Mouse (Mus musculus) central nervous system, embryonic 11.5 days (tissue): ENCODE measurements around the gene Sema4a. TPM values are rescaled to one million over a fixed set of nuclear protein-coding genes. Genes with fewer than 3 reads are reported as not detected.

ENCODE experiments used
- polyA plus RNA-seq: library from polyadenylated mRNA; depleted of rRNA; stranded (reverse); fragments of >200 nt; gene quantifications from 2 replicates; pipeline ENCODE4 v1.2.3, GENCODE M21; 2012; rRNA removed

Sema4a gene
- 10.6 and 14.6 TPM in 2 replicates for polyA plus RNA-seq

DNA sequence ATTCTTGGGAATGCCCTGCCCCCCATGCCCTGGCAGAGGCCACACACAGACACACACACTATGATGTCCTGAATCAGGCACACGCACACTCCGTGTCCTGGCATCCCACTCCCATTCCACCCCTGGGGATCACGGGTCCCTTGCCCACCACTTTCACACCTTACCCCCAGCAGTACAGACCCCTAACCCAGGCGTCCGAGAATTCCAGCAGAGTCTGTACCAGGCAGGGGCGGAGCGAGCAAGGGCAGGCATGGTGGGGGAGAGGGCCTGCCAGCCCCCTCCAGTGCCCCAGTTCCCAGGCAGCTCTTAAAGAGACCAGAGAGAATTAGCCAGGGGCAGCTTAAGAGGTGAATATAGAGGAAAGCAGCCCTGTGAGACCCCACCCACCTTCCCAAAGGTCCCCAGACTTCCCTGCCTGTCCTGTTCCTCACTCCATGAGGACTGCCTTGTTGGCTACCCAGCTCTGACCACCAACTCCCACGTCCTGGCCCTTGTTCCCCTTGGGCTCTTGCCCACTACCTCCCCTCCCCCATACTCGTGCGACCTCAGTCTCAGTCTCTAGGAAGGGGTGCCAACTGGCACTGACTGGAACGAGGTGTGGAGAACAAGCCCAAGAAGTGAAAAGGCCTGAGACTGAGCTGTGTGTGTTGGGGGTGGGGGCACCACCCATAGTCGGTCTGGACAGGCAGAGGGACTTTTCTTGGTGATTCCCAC is at the start of gene Sema4a:
Sema4a (minus strand) TSS at position 200 of the 714 bp plus-strand sequence.

GRCm38 (mm10) chr3:88509692-88510420 is 48.9 kb upstream of the Sema4a start, which contains the start of gene Lmna:
Gene Lmna (minus strand): TSS chr3:88509956.

GRCm38 (mm10) chr3:88424605-88425329 is 36.2 kb downstream of the Sema4a start, which contains the start of gene Slc25a44:
Gene Slc25a44 (minus strand): TSS chr3:88425139.

DNA sequence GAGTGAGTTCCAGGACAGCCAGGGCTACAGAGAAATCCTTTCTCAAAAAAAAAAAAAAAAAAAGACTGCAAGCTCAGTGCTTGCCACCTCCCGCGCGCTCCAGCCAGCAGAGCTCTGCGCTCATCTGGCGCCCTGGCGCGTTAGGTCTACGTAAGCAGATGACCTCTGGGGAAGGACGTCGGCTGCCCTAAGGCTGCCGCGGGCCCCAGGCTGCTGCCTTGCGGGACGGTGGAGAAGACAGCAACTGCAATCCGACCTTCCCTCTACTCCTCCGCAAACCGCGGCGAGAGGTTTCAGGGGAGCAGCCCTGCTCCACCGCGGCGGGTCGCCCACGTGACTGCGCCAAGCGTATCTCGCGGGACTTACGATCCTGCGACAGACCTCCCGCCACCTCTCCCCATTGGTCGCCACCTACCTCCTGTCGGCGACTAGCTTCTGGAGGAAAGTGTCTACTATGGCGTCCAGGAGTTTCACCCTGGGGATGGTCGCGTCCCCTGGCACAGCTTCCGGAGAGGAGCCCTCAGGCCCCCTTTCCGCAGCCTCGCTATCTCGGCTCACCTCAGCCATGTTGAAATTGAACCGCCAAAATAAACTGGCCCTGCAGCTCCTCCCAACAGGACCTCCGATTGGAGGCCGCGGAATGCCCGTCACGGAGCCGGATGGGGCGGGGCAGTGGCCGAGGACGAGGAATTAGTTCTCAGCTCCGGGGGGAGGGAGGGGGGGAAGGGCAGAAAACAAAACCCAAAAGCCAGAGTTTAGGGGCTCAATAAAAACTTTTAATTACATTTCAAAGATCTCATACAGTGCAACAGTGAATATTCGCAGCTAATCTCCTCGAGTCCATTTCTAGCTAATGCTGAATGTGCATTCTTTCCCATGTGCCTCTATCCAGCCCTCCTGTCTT is 51.0 kb downstream of the Sema4a start, which contains the start of gene Pmf1:
Pmf1 (minus strand) TSS at position 591 of the 904 bp plus-strand sequence.

Other genes with a start within 250 kb of the Sema4a start
- gene Rhbg, start 206.5 kb downstream of the Sema4a start, polyA plus RNA-seq = 0.49 and 0.53 TPM in 2 replicates
- gene Gm38392, start 174.0 kb downstream of the Sema4a start, polyA plus RNA-seq = 0.15 and 0.20 TPM in 2 replicates
- 3.8 and 6.7 TPM in 2 replicates for gene Tsacc, start 164.2 kb downstream of the Sema4a start, polyA plus RNA-seq
- gene Cct3, start 164.1 kb downstream of the Sema4a start, polyA plus RNA-seq = 479 and 533 TPM in 2 replicates
- gene Glmp, start 136.2 kb downstream of the Sema4a start, polyA plus RNA-seq = 55.2 and 76.1 TPM in 2 replicates
- 2.0 TPM in 2 replicates for gene Tmem79, start 125.0 kb downstream of the Sema4a start, polyA plus RNA-seq
- 111 and 112 TPM in 2 replicates for gene Smg5, start 124.9 kb downstream of the Sema4a start, polyA plus RNA-seq
- gene Paqr6, start 96.6 kb downstream of the Sema4a start, polyA plus RNA-seq = 1.4 and 1.9 TPM in 2 replicates
- gene Bglap3, start 88.4 kb downstream of the Sema4a start, polyA plus RNA-seq = 0.06 and 0.25 TPM in 2 replicates
- not detected in 2 replicates for gene Bglap2, start 82.5 kb downstream of the Sema4a start, polyA plus RNA-seq
- gene Bglap, start 76.7 kb downstream of the Sema4a start, polyA plus RNA-seq = 0.20 and 1.0 TPM in 2 replicates
- gene Pmf1, start 50.9 kb downstream of the Sema4a start, polyA plus RNA-seq = 105 and 106 TPM in 2 replicates
- gene Slc25a44, start 36.0 kb downstream of the Sema4a start, polyA plus RNA-seq = 16.7 and 19.8 TPM in 2 replicates
- gene Lmna, start 48.8 kb upstream of the Sema4a start, polyA plus RNA-seq = 22.5 and 24.7 TPM in 2 replicates
- gene Mex3a, start 71.2 kb upstream of the Sema4a start, polyA plus RNA-seq = 70.1 and 73.6 TPM in 2 replicates
- gene Rab25, start 87.1 kb upstream of the Sema4a start, polyA plus RNA-seq = 1.7 and 2.1 TPM in 2 replicates
- gene Lamtor2, start 91.9 kb upstream of the Sema4a start, polyA plus RNA-seq = 95.0 and 115 TPM in 2 replicates
- gene Ubqln4, start 92.6 kb upstream of the Sema4a start, polyA plus RNA-seq = 88.6 and 105 TPM in 2 replicates
- gene Ssr2, start 114.7 kb upstream of the Sema4a start, polyA plus RNA-seq = 170 and 215 TPM in 2 replicates
- gene Arhgef2, start 144.8 kb upstream of the Sema4a start, polyA plus RNA-seq = 89.1 and 124 TPM in 2 replicates
- gene Rxfp4, start 192.0 kb upstream of the Sema4a start, polyA plus RNA-seq = not detected in 2 replicates
- gene Khdc4, start 224.6 kb upstream of the Sema4a start, polyA plus RNA-seq = 130 and 150 TPM in 2 replicates